Mouse (Mus musculus): ENCODE results near the gene Gins2.

- TF ChIP-seq CTCF (conservative IDR thresholded peaks at IDR 0.05; ENCODE audit: insufficient read depth, insufficient read length, low read depth, low read length) (no peak), POLR2A (IDR thresholded peaks at IDR 0.05; ENCODE audit: low read depth, low read length) (no peak)
Measured at GRCm38 (mm10) chr8:120537207-120537817, 51.8 kb downstream of the Gins2 start.
